Mouse (Mus musculus): ENCODE measurements around the gene Bard1.

Bard1 gene

DNA sequence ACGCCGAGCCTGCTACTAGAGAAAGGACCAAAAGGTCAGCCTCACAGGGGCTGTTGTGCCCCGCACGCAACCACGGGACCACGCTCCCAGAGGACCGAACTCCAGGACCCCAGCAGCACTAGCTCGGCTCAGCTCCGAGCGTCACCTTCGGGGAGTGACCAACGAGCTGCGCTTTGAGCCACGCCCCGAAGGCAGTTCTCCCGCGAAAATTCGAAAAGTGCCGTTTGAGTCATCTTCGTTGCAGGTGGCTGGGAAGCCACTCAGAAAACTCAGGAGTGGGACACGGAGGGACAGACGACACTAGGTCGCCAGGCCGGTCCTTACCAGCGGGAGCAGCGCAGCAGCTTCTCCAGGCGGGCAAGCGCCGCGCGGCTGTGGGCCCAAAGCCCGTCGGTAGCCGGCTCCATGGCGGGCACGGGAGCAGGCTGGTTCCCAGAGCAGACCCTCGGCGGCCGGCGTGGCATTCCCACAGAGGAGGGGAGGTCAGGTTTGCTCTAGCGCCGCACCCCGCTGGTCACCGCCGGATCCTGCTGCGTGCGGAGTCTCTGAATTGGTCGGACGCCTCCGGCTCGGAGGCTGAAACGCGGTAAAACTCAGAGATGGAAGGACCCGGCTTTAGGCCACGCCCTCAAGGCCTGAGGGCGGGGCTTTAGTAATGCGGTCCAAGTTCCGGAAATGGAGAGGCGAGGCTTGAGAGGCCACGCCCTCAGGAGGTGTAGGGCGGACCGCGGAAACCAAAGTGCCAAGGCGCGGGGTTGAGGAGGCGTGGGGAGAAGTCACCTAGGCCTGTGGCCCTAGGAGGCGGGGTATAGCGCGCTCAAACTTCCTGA, at the start of gene Bard1:
Gene Bard1 (minus strand): TSS at position 803 of the 830 bp plus-strand sequence.
- DNase-seq (ENCODE audit: low read depth), result peak; percentile 99

DNA sequence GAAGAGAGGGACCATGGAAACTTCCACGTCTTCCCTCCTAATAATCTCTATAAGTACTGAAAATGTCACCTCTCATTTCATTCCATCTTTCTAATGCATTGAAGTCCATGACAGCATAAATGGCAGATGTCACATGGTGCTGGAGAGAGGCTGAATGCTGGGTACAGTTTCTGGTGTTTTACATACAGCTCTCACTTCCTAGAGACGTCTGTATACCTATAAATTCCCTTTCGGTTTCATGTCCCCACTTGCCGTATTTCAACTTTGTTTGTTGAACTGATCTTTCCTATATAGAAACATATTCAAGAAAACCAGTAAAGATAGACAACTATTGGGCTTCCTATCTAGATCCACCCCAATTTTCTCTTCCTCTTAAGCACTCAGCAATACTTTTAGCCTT, 24.2 kb upstream of the Bard1 start:
- no peak for DNase-seq (ENCODE audit: low read depth)

DNA sequence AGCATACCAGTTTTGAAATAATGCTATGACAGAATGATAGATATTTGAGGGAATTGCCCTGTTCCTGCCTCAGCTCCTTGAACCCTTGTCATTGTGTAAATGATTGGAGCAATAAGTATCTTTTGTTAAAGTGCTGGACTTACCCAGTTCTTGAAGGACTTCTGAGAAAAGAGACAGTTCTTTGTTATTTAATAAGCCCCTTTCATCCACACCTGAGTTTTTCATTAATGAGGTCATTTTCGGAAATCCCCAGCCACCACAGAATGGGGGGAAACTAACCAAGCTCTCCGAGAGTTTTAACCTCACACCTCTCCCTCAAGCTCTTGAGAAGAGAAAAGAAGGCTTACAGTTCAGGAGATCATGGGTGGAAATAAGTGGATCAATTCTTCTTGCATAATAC, 15.6 kb upstream of the Bard1 start:
- no peak for DNase-seq (ENCODE audit: low read depth)

DNA sequence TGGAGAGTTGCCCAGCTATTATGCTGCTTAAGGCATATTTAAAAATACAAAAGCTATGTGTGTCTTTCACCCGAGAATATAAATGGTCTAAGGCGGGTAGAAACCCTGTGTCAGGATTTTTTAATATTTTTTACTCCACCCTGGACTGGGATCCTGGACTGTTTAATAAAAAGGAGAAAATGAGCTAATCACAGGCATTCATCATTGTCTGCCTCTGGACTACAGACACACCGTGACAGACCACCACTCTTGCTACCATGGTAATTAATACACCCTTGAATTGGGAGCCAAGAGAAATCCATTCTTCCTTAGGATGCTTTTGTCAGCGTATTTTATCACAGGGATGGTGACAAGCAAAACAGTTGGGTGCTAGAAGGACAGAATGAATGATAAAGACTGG, 14.3 kb upstream of the Bard1 start:
- DNase-seq (ENCODE audit: low read depth), result no peak

DNA sequence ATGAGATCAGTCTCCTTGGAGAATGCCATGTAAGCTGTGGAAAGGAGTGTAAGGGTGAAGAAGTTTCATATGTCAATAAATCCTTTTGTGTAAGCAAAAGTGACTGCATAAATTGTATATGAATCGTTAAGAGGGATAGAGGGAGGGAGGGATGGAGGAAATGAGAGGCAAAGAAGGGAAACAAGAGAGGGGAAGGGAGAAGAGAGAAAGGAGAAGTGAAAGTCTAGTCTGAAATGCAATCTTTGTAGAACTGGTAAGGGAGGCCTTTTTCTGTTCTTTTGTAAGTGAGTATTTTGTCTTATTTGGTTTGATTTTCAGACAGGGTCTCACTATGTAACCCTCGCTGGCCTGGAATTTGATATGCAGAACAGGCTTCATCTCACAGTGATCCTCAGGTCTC, 12.8 kb upstream of the Bard1 start:
- DNase-seq (ENCODE audit: low read depth), result no peak

DNA sequence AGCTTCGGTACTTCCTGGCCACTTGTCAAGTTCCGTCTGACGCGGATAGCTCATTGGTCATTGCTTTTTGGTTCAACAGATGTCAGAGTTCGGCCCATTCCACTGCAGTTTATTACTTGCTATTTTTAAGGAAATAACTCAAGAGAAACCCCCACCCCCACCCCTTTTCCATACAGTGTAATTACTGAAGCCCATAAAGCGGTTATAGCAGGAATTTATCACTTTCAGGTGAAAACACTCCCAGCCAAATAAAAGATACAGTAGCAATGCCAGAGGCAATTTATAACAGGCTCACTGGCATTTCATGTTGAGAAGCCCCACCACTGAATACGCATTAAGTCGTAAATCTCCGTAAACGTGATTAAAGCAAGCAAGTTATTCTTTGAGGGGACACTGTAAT, 6.9 kb upstream of the Bard1 start:
- no peak for DNase-seq (ENCODE audit: low read depth)

DNA sequence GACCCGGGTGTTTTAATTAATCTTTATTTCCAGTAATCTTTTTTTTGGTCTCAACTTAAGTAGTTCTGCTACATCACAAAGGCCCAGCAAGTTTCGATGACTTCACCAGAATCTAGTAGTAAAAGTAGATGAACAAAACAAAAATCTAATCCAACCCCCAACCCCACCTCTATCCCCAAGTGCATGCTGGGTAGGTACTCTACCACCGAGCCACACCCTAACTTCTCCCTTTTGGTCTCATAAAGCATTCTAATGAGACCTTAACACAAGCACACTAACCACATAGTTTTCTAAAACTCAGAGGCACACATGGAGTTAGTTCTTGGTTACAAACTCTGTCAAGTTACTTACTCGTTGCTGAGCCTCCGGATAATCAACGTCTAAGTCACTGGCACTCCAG, 3.2 kb upstream of the Bard1 start:
- DNase-seq (ENCODE audit: low read depth), result no peak

DNA sequence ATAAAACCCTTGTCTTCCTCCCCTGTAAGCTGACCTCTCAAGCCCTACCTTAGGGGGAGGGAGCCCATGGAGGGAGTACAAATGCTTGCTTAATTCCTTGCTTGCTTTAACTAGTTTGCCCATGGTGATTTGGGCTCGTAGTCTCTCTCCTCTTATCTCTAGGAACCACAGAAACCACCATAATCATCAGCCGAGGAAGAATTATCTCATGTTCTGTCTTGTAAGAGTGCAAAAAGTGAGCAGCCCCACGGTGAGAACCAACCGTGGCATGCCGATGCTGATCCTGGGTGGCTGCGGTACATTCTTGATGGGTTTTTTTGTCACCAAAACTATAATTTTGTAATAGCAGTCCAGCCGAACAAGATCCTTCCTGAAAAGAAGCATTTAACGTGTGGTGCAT, 2.8 kb upstream of the Bard1 start:
- peak; percentile 27 for DNase-seq (ENCODE audit: low read depth)

DNA sequence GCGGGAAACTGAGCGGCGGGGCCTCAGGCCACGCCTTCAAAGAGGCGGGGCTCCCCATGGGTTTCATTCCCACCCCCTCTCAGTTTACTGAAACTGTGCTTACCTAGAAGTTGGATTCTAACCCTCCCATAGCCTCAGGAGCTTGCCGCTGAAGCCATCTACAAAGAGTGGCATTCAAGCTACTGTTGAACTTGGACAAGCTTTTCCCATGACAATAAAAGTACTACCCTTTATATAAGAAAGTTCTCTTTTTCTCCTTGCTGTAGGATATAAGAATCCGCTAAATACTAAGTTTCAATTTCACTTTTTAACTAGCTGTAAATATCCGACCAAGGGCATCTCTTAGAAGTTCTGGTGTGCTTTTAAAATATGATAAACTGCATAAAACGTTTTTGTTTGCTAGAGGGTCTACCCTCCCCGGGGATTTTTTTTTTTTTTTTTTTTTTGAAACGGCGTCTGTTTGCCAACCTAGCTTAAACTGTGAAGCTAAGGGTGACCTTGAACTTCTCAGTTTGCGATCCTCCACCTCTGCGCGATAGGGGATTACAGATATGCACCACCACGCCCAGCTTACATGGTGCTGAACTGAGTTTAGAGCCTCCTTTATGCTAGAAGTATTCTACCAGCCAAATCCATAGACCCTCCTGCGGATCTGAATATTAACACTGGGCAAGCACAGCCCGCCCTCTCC, 373 bp upstream of the Bard1 start:
- DNase-seq (ENCODE audit: low read depth), result peak; percentile 34

DNA sequence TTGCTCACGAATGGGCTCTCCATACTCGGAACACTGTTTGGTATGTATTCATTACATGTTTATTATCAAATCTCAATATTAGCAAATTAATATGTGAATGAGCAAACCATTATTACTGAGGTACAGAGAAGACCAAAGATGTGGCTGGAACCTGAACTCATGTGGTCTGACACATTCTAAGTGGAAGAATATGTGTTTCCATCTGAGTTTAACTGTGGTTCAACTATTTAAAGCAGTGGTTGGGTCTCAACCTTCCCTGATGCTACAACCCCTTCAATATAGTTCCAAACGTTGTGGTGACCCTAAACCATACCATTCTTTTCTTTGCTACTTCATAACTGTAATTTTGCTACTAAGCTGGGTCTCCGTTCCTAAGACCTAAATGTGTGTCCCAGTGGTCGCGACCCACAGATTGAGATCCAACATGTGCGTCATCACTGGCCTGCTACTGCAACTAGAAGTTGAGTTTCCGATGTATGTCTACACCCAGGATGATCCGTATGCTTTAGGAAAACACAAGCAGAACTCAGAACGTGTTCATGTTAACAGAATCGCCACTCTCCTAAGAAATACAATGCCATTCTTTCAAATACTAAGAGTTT, 1.5 kb downstream of the Bard1 start:
- peak; percentile 22 for DNase-seq (ENCODE audit: low read depth)

DNA sequence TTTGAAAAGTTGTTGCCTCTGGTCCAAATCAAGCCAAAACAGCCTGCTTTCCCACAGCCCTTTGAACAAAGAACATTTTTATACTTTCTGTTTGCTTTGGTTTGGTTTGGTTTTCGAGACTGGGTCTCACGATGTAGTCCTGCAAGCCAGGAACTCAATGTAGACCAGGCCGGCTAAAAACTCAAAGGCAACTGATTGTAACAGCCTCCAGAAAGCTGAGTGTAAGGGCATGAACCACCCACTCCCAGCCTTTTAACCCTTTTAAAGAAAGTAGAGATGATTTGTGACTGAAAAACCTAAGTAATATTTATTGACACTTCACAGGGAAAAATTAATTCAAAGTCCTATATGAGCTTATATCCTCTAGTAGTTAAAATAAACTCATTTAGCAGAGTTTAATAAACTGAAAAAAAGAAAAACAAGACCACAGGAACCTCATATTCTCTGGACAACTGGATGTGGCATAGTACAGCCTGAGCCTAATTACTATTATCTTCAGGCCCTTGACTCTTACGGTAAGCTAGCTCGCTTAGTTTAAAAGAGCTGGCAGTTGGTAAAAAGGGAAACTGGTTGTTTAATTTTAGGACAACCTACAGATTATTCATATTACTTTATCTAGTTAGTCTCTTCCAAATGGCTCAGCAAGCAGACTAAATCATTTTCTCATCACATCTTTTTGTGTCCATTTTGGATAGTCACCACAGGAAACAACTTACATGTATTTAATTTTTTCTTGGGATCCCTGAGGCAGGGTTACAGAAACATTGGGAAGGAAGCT, 2.2 kb downstream of the Bard1 start:
- no peak for DNase-seq (ENCODE audit: low read depth)

DNA sequence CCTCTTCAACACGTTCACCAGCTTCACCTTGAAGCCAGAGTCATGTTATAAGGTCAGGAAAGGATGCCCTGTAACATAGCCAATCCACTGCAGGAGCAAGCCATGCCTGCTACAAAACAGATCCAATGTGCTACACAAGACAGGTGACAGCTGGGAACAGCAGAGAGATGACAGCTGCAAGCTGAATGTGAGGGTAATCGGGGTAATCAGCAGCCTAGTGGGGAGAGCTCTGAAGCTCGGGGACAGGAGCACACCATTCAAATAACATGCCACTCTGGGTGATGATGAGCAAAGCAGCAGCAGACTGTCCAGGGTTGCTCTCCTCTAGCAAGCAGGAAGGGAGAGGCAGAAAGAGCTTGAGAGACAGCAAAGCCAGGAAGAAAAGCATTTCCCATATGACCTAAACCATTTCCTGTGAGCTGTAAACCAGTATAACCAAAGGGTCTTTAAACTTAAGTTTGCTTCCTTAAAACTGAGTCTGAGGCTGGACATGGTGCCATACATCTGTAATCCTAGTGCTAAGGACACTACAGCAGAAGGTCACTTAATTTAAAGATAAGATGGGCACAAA, 2.9 kb downstream of the Bard1 start:
- peak; percentile 16 for DNase-seq (ENCODE audit: low read depth)

DNA sequence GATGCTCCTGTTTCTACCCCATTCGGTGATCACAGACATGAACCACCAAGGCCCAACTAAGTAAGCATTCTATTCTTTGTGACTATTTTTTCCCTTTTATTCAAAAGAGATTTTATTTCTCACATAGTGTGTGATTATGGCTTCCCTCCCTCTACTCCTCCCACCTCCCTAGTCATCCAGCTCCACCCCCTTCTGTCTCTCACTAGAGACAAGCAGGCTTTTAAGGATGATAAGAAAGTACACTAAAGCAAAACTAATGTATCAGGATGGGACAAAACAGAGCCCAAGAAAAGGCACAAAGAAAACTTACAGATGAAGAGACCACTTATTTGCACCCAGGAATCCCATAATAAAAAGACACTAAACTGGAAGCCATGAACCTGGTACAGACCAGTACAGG, 6.9 kb downstream of the Bard1 start:
- peak; percentile 73 for DNase-seq (ENCODE audit: low read depth)

DNA sequence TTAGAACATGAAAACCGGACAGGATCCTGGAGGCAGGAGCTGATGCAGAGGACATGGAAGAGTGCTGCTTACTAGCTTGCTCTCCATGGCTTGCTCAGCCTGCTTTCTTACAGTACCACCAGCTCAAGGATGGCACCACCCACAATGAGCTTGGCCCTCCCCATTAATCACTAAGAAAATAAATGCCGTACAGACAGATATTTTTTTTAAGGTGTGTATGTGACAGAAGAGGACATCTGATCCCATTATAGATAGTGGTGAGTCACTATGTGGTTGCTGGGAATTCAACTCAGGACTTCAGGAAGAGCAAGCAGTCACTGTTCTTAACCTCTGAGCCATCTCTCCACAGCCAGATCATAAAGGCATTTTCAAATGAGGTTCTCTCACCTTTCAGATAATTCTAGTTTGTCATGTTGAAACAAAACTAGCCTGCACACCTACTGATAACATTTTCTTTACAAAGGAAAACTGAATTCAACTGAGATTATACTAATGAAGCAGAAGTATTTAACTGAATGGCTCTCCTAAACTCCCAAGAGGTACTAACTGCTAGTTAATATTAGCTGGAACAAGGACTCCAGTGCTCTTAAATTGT, 7.6 kb downstream of the Bard1 start:
- no peak for DNase-seq (ENCODE audit: low read depth)

DNA sequence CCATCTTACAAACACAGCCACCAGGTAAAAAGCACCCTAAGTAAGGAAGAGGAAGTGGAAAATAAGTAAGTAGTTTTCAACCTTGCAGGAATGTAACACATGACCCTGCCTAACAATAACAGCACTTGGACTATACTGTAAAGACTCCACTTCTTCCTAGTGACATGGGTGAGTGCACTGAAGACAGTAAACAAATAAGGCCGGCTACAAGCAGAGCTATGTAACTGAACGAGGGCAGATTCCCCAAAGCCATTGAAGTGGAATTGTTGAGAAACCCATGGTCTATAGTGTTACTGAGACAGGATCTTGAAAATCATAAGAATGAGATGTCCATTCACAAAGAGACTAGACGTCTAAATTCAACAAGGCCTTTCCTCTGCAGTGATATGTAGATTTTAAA, 27.3 kb downstream of the Bard1 start:
- DNase-seq (ENCODE audit: low read depth), result no peak

DNA sequence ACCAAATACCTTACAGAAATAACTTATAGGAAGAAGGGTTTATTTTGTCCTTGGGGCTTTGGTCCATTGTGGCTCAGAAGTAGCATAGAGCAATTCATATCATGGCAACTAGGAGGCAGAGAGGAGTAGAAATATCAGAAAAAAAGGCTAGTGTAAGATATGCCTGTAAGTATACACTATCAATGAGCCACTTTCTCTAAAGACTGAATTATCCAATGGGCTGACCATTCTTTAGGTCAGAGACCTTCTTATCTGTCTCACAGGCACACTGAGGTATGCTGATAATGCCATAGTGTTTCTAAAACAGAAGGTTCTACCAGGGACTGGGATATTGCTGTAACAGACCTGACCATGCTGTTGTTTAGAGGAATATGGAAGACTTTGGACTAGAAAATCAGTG, 32.2 kb downstream of the Bard1 start:
- DNase-seq (ENCODE audit: low read depth), result no peak

DNA sequence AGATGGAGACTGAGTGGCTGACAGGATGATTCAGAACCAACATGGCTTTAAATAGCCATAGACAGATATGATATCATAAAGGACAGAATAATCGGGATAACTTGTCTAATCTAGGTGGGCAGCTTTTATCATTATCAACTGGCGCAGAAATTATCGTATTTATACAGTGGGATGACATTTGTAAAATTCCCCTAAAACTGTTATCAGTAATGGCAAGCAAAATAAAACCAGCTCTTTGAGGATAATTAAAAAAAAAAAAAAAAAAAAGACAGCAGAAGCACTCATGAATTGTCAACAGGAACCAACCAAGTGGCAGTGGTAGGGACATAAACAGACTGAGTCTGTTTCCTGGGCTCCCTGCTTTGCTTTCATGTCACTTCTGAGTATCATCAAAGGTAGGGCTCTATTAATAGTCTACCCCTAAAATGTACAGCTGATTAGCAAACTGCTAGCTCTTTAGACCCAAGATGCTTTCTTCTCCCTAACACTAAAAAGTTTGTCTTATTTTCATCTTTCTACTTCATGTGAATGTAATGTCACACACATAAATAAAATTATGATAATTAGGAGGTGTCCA, 34.1 kb downstream of the Bard1 start:
- DNase-seq (ENCODE audit: low read depth), result no peak

DNA sequence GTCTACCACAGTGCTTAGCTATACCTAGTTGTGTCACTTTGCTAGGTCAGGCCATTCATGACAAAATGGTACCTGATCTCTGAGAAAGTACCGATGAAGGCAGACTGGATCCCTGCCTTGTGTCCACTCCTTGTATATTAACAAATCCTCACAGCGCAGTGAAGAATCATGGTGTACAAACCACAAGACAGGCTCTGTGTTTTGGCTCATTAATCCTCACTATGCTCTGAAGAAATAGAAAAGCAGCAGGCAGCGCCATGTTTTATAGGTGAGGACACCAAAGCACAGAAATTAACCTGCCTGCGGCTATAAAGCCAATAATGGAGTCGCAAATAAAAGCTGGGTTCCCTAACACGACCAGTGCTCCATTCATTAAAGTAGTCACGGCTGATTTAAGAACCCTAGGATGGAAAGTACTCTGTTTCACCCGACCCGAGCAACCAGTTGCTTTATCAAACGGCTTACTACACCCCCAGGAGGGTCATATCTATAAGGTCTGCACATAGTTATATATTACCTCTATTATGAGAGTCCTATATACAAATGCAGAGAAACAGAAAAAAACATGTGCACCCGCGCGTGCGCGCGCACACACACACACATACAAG, 39.0 kb downstream of the Bard1 start:
- DNase-seq (ENCODE audit: low read depth), result no peak

DNA sequence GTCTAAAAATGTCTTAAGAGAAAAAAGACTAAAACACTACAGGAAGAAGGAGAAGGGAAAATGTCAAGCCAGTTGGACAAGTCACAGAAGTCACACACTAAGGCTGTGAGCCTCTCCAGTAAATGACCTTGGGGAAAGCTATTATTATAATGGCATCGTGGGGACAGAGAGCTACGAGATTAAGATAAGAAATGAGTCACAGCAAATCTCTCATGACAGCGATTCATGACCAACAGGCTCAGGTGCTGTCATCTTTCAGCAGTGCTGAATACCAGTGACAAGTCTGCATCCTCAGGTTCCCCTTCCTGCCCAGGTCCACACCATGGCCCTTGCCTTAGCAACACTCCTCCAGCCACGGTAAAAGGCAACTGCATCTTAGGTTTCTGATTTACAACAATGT, 46.8 kb downstream of the Bard1 start:
- no peak for DNase-seq (ENCODE audit: low read depth)

DNA sequence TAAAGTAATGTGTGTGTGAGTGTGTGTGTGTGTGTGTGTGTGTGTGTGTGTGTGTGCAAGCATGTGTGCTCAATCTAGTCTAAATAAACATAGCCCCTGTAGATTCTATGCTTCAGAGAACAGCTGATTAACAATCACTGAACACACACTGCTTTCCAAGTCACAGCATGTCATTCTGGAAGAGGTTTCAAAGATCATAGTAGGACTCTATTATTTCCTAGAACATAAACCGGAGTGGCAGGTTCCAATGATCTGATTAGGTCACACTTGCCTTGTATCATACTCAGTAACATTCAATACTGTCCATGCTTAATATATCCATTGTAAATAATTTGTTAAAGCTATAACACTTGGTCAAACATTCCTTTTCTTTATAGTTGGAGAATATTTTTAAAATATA, 47.5 kb downstream of the Bard1 start:
- no peak for DNase-seq (ENCODE audit: low read depth)

DNA sequence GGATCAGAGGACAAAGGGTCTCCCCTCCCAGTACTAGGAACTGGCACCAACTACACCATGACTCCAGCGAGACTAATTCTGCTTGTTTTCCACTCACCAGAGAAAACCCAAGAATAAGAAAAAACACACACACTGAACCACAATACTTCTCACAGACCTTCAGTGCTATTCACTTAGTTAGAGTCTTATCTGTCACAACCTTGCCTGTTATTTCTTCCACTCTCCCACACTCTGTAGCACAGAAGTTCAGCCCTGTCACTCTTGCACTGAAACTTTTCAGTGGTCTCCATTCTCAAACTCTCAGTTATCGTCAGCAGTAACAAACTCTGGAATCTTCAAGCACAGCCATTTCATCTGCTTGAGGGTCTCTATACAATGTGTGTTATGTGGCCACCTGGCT, 50.2 kb downstream of the Bard1 start:
- no peak for DNase-seq (ENCODE audit: low read depth)
